Mouse (Mus musculus) limb, embryonic 13.5 days (tissue): ENCODE measurements around the gene Rhcg. TPM values are rescaled to one million over a fixed set of nuclear protein-coding genes. Genes with fewer than 3 reads are reported as not detected.

Experiments used
- ATAC-seq: fragments of 200-750 bp; cut with Nextera tagmentation; 2 replicates; pipeline ENCODE4 v1.8.0; 2017; ENCODE audit warnings: low read depth, moderate number of reproducible peaks, moderate TSS enrichment; ENCODE audit not compliant: low FRiP score
- H3K27ac ChIP-seq: fragments of 300-500 bp; sonication (generic); 2 replicates; pipeline ENCODE4 v1.5.1; 2015; ENCODE audit warnings: inconsistent platforms, mild to moderate bottlenecking, moderate library complexity
- H3K27me3 ChIP-seq: fragments of 300-500 bp; sonication (generic); 2 replicates; pipeline ENCODE4 v1.6.1; 2015; ENCODE audit warnings: mild to moderate bottlenecking, inconsistent platforms
- H3K36me3 ChIP-seq: fragments of 300-500 bp; sonication (generic); 2 replicates; pipeline ENCODE4 v1.6.1; 2015; ENCODE audit warnings: inconsistent platforms, mild to moderate bottlenecking, moderate library complexity
- H3K4me1 ChIP-seq: fragments of 300-500 bp; sonication (generic); 2 replicates; pipeline ENCODE4 v1.6.1; 2015; ENCODE audit warnings: inconsistent platforms
- H3K4me2 ChIP-seq: fragments of 300-500 bp; sonication (generic); replicated peaks from 2 replicates; pipeline ENCODE4 v1.6.1; 2015; ENCODE audit warnings: inconsistent platforms, mild to moderate bottlenecking, moderate library complexity
- H3K4me3 ChIP-seq: fragments of 300-500 bp; sonication (generic); 2 replicates; pipeline ENCODE4 v1.5.1; 2015; ENCODE audit warnings: moderate library complexity, mild to moderate bottlenecking, inconsistent platforms
- H3K9ac ChIP-seq: fragments of 300-500 bp; sonication (generic); 2 replicates; pipeline ENCODE4 v1.6.1; 2015; ENCODE audit warnings: mild to moderate bottlenecking, inconsistent platforms
- H3K9me3 ChIP-seq: fragments of 300-500 bp; sonication (generic); 2 replicates; pipeline ENCODE4 v1.6.1; 2016; ENCODE audit warnings: inconsistent platforms
- WGBS: fragments of 180-500 bp; shearing (Covaris S2); methylation state at CpG from one replicate; pipeline ENCODE4 v1.1.7; 2015; 5-methylcytosine and 5-hydroxymethylcytosine counted together
- polyA plus RNA-seq: library from polyadenylated mRNA; unstranded; fragments of >200 nt; fragmentation: Nextera tagmentation; extraction: Ambion mirVana; gene quantifications from 2 replicates; pipeline ENCODE4 v1.2.1, GENCODE M21; 2015

Rhcg gene
- polyA plus RNA-seq, result not detected in 2 replicates

DNA sequence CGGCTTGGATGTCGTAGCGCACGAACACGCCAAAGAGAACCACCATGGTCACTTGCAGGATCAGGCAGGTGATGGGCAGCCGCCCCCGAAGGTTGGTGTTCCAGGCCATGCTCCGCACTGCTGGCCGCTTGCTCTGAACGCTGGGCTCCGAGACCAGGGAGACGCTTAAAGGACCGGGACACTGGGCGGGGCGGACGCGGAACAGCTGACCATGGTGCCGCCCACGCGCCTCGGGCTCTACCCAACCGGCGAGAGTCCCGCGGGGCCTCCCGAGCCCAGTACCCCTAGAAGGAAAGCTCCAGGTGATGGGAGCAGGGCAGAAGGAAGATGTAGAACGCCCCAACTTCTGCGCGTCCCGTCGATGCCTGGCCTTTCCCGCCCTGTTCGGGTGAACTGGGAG lies at the start of gene Rhcg:
TSS of gene Rhcg (minus strand) at position 240 of the 400 bp plus-strand sequence.
- Histone ChIP-seq H3K27me3 (peaks cover 75% of the 10 kb centered on the region), H3K4me2 (peak within 1 kb of the TSS; percentile 52), H3K4me3 (peak within 1 kb of the TSS; percentile 27)

DNA sequence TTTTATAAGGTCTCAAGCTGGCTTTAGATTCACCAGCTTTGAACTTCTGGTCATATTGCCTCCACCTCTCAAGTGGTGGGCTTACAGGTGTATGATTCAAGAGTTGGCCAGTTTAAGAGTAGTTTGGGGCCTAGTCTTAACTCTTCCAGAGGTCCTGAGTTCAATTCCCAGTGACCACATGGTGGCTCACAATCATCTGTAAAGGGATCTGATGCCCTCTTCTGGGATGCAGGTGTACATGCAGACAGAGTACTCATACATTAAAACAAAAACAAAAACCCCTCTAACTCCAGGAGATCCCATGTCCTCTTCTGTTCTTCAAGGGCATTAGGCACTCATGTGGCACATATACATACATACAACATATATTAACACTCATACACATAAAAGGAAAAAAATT lies 49.2 kb upstream of the Rhcg start:
- no peak for ATAC-seq
- peaks cover 20% of the 10 kb centered on the region for H3K4me1 ChIP-seq

More for the DNA sequence above, at the start of gene Rhcg:
- 7% methylated on average over 33 of the region's 33 CpGs for WGBS
- Histone ChIP-seq H3K4me1 (peaks cover 6% of the 10 kb centered on the region; the same call in 1 of the 2 replicates), H3K27ac (no peak within 1 kb of the TSS), H3K9ac (no peak within 1 kb of the TSS), H3K36me3 (no peaks in the 10 kb centered on the region), H3K9me3 (no peaks in the 10 kb centered on the region)
- ATAC-seq, result no peak

DNA sequence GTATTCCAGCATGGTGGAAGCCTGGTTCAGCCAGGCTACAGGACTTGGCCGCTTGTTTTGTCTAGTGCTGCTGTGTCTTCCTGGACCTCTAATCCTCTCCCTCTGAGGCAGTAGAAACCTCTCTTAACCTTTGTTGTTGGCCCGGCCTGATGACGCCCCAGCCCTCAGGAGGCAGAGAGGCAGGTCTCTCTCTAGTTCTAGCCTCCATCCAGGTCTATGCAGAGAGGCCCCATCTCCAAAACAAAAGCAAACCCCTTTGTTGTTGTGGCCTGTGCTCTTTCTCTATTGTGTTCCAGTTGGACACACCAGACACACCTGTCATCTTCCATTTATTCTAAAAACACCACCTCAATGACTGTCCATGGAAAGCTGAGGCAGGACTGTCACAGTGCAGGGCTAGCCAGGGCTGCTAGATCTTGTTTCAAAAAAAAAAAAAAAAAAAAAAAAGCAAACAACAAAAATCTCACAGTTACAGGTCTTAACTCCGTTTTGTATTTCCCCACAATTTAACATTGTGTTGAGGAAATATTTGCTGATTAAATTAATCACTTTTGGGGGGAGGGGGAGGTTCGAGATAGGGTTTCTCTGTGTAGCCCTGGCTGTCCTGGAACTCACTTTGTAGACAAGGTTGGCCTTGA lies 43.9 kb upstream of the Rhcg start:
- Histone ChIP-seq H3K27ac (no peak overlapping the region), H3K9ac (peak overlapping the region; percentile 89), H3K9me3 (no peaks in the 10 kb centered on the region), H3K36me3 (peaks cover 8% of the 10 kb centered on the region), H3K4me3 (peak overlapping the region; percentile 93), H3K4me2 (peak overlapping the region; percentile 97), H3K4me1 (peaks cover 30% of the 10 kb centered on the region), H3K27me3 (no peaks in the 10 kb centered on the region)
- ATAC-seq, result no peak
- WGBS, result 14% methylated on average over 5 of the region's 5 CpGs

More for the DNA sequence above, 49.2 kb upstream of the Rhcg start:
- peaks cover 53% of the 10 kb centered on the region for H3K36me3 ChIP-seq
- no peaks in the 10 kb centered on the region for H3K27me3 ChIP-seq
- H3K9me3 ChIP-seq, result no peaks in the 10 kb centered on the region
- no peak overlapping the region for H3K27ac ChIP-seq
- H3K9ac ChIP-seq, result no peak overlapping the region
- H3K4me3 ChIP-seq, result no peak overlapping the region
- no peak overlapping the region for H3K4me2 ChIP-seq

DNA sequence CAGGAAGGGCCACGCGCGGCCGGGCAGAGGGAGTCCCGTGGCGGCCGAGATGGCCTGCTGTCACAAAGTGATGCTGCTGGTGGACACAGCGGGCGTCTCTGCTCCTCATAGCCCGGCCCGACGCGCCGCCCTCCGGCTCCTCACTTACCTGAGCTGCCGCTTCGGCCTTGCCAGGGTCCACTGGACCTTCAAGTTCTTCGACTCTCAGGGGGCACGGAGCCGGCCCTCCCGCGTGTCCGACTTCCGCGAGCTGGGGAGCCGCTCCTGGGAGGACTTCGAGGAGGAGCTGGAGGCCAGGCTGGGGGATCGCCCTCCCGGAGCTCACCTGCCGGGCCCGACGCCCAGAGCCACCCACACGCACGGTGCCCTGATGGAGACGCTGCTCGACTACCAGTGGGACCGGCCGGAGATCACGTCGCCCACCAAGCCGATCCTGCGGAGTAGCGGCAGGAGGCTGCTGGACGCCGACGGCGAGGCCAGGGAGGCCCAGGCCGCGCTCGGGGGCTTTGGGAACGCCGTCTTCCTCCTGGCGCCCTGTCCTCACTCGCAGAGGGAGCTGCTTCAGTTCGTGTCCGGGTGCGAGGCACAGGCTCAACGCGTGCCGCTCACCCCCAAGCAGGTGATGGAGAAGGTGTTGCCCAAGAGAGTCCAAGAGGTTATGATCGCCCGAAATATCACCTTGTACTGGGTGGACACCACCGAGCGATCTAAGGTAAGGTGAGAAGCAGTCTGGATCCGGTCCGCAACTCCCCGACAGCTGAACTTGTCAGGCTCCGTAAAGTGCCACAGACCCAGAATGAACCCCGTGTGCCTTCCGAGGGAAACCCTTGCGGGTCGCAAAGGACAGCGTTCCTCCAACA lies 43.1 kb upstream of the Rhcg start:
- under 1% methylated on average over 73 of the region's 73 CpGs for WGBS
- H3K27ac ChIP-seq, result no peak overlapping the region
- peak overlapping the region; percentile 97 for H3K4me2 ChIP-seq
- H3K9ac ChIP-seq, result peak overlapping the region; percentile 89
- ATAC-seq, result no peak; the same call in 1 of the 2 replicates
- no peaks in the 10 kb centered on the region for H3K9me3 ChIP-seq
- no peaks in the 10 kb centered on the region for H3K27me3 ChIP-seq
- H3K36me3 ChIP-seq, result peaks cover under 1% of the 10 kb centered on the region
- peak overlapping the region; percentile 93 for H3K4me3 ChIP-seq
- H3K4me1 ChIP-seq, result peaks cover 30% of the 10 kb centered on the region

DNA sequence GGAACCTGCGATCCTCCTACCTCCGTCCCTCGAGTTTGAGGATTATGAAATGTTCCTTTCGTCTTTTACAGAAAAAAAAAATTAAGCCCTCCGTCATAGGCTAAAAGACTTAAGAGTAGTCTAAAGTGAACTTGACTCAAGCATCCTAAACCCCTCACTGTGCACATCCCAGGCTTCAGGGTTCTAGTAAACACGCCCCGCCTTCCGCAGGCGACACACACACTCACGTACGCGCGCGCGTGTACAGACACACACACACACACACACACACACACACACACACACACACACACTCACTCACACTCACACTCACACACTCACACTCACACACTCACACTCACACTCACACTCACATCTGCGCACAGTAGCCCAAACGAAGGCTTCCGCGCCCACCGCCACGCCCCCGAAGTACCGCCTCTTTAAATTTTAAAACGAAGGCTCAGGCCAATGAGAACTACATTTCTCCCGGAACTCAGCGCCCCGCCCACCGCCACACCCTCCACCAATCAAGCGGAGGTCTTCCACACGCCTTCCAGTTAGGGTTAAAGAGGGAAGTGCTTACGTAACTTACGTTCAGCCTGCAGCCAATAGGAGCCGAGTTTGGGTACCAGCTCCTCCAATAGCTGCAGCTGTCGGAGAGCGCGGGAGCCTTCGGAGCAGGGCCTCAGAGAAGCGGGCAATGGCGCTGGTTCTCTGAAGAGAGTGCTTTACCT lies 42.3 kb upstream of the Rhcg start, which contains the start of gene Ticrr:
TSS of gene Ticrr (plus strand) at position 619 of the 713 bp plus-strand sequence.
- ATAC-seq, result peak; percentile 100
- Histone ChIP-seq H3K9me3 (no peaks in the 10 kb centered on the region), H3K4me3 (peak within 1 kb of the TSS; percentile 93), H3K4me2 (peak within 1 kb of the TSS; percentile 97), H3K36me3 (no peaks in the 10 kb centered on the region; the same call in 1 of the 2 replicates), H3K9ac (peak within 1 kb of the TSS; percentile 89), H3K27me3 (no peaks in the 10 kb centered on the region), H3K4me1 (peaks cover 30% of the 10 kb centered on the region), H3K27ac (no peak within 1 kb of the TSS)
- under 1% methylated on average over 39 of the region's 39 CpGs for WGBS

DNA sequence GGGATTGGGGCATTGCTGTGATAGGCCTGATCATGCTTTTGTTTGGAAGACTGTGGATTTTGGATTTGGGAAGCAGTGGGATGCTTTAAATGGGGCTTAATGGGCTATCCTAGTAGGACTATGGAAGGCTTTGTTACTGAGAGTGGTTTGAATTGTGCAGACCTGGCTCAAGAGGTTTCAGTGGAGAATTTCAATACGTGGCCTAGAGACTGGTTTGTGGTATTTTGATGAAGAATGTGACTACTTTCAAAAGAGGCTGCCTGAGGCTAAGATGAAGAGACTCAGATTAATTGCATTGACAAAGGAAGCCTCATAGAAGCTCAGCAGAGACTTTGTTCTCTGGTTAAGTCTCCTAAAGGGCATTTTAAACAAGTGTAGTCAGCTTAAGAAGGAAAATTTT lies 37.1 kb upstream of the Rhcg start:
- no peaks in the 10 kb centered on the region for H3K9me3 ChIP-seq
- H3K4me3 ChIP-seq, result no peak overlapping the region
- ATAC-seq, result no peak
- no peak overlapping the region for H3K9ac ChIP-seq
- H3K4me1 ChIP-seq, result no peaks in the 10 kb centered on the region
- no peak overlapping the region for H3K4me2 ChIP-seq
- no peaks in the 10 kb centered on the region for H3K36me3 ChIP-seq
- H3K27ac ChIP-seq, result no peak overlapping the region
- no peaks in the 10 kb centered on the region for H3K27me3 ChIP-seq
- 59% methylated on average over 1 of the region's 1 CpGs for WGBS

DNA sequence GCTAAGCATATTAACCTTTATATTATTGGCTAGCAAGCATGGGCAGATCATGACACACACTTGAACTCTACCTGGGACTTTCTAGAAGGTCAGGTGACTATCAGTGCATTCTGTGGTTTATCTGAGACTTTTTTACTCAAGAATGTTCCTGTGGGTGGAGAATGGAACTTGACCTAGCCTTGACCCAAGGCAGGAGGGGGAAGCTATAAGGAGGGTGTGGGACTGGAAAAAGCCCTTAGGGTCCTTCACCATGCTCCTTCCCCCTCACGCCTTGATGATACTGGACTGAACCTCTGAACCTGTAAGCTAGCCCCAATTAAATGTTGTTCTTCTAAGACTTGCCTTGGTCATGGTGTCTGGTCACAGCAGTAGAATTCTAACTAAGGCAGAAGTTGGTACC lies 36.7 kb upstream of the Rhcg start:
- Histone ChIP-seq H3K4me2 (no peak overlapping the region), H3K36me3 (no peaks in the 10 kb centered on the region), H3K27ac (no peak overlapping the region), H3K9me3 (no peaks in the 10 kb centered on the region), H3K4me3 (no peak overlapping the region), H3K9ac (no peak overlapping the region), H3K27me3 (no peaks in the 10 kb centered on the region), H3K4me1 (no peaks in the 10 kb centered on the region)
- ATAC-seq, result no peak
- WGBS, result 86% methylated on average over 1 of the region's 1 CpGs

DNA sequence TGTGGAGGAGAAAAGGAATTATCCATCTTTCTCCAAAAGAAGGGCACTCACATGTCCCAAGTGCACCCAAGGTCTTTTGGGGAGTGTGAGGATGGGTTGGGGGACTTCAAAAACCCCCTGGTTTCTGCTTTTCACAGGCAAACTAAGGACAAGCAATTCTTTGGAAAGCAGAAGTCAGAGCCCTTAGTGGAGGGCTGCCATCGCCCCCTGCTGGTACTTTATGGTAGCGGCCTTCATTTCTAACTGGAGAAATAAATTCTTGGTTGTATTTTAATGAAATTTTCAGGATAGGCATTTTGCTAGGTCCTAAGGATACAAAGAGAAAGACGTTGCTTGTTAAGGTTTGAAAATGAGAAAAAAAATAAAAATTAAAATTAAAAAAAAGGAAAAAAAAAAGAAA lies 31.5 kb upstream of the Rhcg start:
- no peak overlapping the region for H3K4me2 ChIP-seq
- no peak overlapping the region for H3K9ac ChIP-seq
- no peak for ATAC-seq
- no peak overlapping the region for H3K4me3 ChIP-seq
- 10% methylated on average over 3 of the region's 3 CpGs for WGBS
- no peaks in the 10 kb centered on the region for H3K9me3 ChIP-seq
- H3K27me3 ChIP-seq, result peaks cover 3% of the 10 kb centered on the region; the same call in 1 of the 2 replicates
- H3K4me1 ChIP-seq, result no peaks in the 10 kb centered on the region
- H3K36me3 ChIP-seq, result no peaks in the 10 kb centered on the region
- H3K27ac ChIP-seq, result no peak overlapping the region

DNA sequence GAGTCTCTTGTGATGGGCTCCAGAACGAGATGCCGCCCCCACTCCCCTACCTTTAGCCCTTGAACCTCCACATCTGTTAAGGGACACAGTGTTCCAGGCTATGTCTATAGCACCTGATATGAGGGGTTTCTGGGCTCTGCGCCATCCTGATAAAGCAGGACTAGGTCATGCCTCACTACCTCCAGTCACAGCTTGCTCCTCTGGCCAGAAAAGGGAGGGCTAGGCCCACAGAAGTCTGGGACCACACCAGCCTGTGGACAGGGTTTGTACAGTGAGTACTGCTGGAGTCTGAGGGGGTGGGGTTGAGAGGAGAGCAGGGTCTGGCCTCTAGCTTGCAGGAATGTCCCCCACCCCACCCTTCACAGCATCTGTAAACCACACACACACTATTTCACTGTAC lies 29.8 kb upstream of the Rhcg start:
- Histone ChIP-seq H3K4me1 (no peaks in the 10 kb centered on the region), H3K27ac (no peak overlapping the region), H3K9me3 (no peaks in the 10 kb centered on the region), H3K36me3 (no peaks in the 10 kb centered on the region), H3K9ac (no peak overlapping the region), H3K27me3 (peaks cover 3% of the 10 kb centered on the region; the same call in 1 of the 2 replicates), H3K4me2 (no peak overlapping the region), H3K4me3 (no peak overlapping the region)
- 93% methylated on average over 3 of the region's 3 CpGs for WGBS
- no peak for ATAC-seq

DNA sequence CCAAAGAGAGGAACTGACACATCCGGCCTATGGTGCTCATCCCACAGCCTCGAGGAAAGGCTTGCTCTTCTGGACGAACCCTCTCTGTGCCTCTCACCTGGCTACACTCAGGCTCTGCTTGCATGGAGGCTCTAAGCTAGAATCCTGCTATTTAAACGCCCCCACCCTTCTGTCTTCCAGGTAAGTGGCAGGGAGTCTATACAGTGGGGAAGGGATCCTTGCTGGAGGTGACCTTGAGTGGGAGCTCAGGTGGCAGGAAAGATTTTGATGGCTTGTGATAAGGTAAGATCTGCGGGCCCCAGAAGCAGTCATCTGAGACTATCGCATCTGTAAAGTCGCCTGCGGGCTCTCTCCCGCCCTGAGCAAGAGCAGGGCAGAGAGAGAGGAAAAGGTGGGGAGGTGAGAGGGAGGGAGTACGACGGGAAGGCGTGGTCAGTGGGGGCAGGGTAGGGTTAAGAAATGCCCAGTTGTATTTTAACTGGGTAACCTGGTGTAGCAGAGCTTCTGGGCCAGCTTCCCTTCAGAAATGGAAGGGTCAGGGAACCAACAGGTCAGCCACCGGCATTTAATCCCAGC lies 14.4 kb upstream of the Rhcg start:
- Histone ChIP-seq H3K27ac (no peak overlapping the region), H3K4me1 (no peaks in the 10 kb centered on the region), H3K9me3 (no peaks in the 10 kb centered on the region), H3K36me3 (no peaks in the 10 kb centered on the region), H3K4me2 (no peak overlapping the region), H3K27me3 (peaks cover 19% of the 10 kb centered on the region), H3K4me3 (no peak overlapping the region), H3K9ac (no peak overlapping the region)
- no peak for ATAC-seq
- WGBS, result 23% methylated on average over 13 of the region's 13 CpGs

DNA sequence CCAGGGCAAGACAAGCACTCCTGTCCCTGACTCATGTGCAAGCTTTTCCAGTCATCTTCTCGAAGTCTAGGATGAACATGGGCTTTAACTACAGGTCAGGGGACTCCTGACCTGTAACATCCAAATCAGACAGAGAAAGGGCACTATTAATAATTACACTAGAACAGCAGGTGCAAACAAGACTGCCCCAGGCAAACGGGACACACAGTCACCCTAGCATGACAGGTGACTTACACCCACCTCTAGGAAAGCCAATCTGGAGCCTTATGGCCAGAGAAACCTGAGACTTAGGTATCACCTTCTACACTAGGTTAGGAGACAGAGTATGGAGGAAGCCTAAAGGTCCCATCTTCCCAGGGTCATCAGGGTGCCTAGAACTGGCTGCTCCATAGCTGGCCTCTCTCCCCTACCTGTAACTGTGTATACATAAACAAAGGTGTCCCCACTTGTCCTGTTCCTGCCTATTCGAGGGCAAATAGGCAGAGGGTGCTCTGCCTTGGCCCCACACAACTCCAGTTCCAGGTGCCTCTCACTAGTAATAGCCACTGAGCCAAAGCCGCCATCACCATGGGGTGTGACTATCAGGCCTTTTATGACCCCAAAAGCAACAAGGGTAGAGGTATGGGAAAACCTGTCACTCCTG lies 10.9 kb upstream of the Rhcg start:
- Histone ChIP-seq H3K9me3 (no peaks in the 10 kb centered on the region), H3K4me1 (no peaks in the 10 kb centered on the region), H3K4me3 (no peak overlapping the region), H3K27ac (no peak overlapping the region), H3K4me2 (no peak overlapping the region), H3K36me3 (no peaks in the 10 kb centered on the region), H3K27me3 (peaks cover 15% of the 10 kb centered on the region), H3K9ac (no peak overlapping the region)
- ATAC-seq, result no peak
- 61% methylated on average over 4 of the region's 4 CpGs for WGBS
